Mouse (Mus musculus) cerebellum, adult 2 months (tissue): ENCODE results near the gene BC037034. TPM values are rescaled to one million over a fixed set of nuclear protein-coding genes. Genes with fewer than 3 reads are reported as not detected.

Experiments used
- DNase-seq, 2 experiments: peaks; one replicate each; pipeline ENCODE4 v3.0.0; 2021
- H3K27ac ChIP-seq: fragments of 200-500 bp; 2 replicates; pipeline ENCODE4 v1.5.1; 2012; ENCODE audit warnings: low read length, control low read depth, inconsistent platforms; ENCODE audit not compliant: insufficient read depth
- H3K27me3 ChIP-seq: fragments of 200-500 bp; 2 replicates; pipeline ENCODE4 v1.6.1; 2012; ENCODE audit warnings: inconsistent platforms, mild to moderate bottlenecking, low read length, moderate library complexity; ENCODE audit not compliant: control insufficient read depth, insufficient read depth
- H3K4me1 ChIP-seq: fragments of 200-500 bp; 2 replicates; pipeline ENCODE4 v1.6.1; 2011; ENCODE audit warnings: low read length; ENCODE audit not compliant: control insufficient read depth, insufficient read depth
- H3K4me3 ChIP-seq: fragments of 200-500 bp; replicated peaks from 2 replicates; pipeline ENCODE3; 2011; ENCODE audit warnings: mild to moderate bottlenecking, low read depth, low read length, control low read depth; ENCODE audit not compliant: insufficient read depth
- CTCF ChIP-seq: fragments of 200-500 bp; IDR thresholded peaks from 2 replicates; pipeline ENCODE4 v1.5.1; 2011; ENCODE audit warnings: low read depth, mild to moderate bottlenecking, control low read depth, low read length, moderate library complexity, borderline replicate concordance; ENCODE audit not compliant: insufficient read depth
- POLR2A ChIP-seq: fragments of 200-500 bp; IDR thresholded peaks from 2 replicates; pipeline ENCODE4 v1.6.1; 2011; ENCODE audit warnings: low read length, control low read depth, borderline replicate concordance; ENCODE audit not compliant: insufficient read depth
- WGBS: fragments of 180-500 bp; shearing (Covaris S2); methylation state at CpG from one replicate; pipeline ENCODE4 v1.1.7; 2018; 5-methylcytosine and 5-hydroxymethylcytosine counted together
- polyA plus RNA-seq: library from polyadenylated mRNA; depleted of rRNA; stranded (reverse); fragments of >200 nt; gene quantifications from 2 replicates; pipeline ENCODE4 v1.2.3, GENCODE M21; 2012

The BC037034 gene
- polyA plus RNA-seq, 1 experiment, result 92.0 TPM

GRCm38 (mm10) chr5:138258993-138259392 lies 4.8 kb downstream of the BC037034 start:
- DNase-seq, result no peak
- 84% methylated on average over 7 of the region's 7 CpGs for WGBS
- H3K27me3 ChIP-seq, result no peaks in the 10 kb centered on the region

GRCm38 (mm10) chr5:138258542-138258941 lies 5.3 kb downstream of the BC037034 start:
- H3K4me1 ChIP-seq, result peaks cover 9% of the 10 kb centered on the region; the same call in 1 of the 2 replicates
- TF ChIP-seq CTCF (no peak), POLR2A (no peak)
- H3K4me3 ChIP-seq, result no peak overlapping the region
- H3K27me3 ChIP-seq, result no peaks in the 10 kb centered on the region
- DNase-seq, result no peak
- 78% methylated on average over 6 of the region's 6 CpGs for WGBS
- no peak overlapping the region for H3K27ac ChIP-seq

More at GRCm38 (mm10) chr5:138258993-138259392, 4.8 kb downstream of the BC037034 start:
- TF ChIP-seq POLR2A (no peak), CTCF (no peak)
- Histone ChIP-seq H3K4me1 (peaks cover 9% of the 10 kb centered on the region; the same call in 1 of the 2 replicates), H3K27ac (no peak overlapping the region), H3K4me3 (no peak overlapping the region)

GRCm38 (mm10) chr5:138258078-138258477 lies 5.8 kb downstream of the BC037034 start:
- H3K4me1 ChIP-seq, result peaks cover 9% of the 10 kb centered on the region; the same call in 1 of the 2 replicates
- 78% methylated on average over 3 of the region's 3 CpGs for WGBS
- no peak overlapping the region for H3K27ac ChIP-seq
- no peak for DNase-seq
- TF ChIP-seq POLR2A (no peak), CTCF (no peak)
- H3K27me3 ChIP-seq, result no peaks in the 10 kb centered on the region
- H3K4me3 ChIP-seq, result no peak overlapping the region

GRCm38 (mm10) chr5:138257585-138257978 lies 6.3 kb downstream of the BC037034 start:
- DNase-seq, result no peak
- WGBS, result 96% methylated on average over 4 of the region's 4 CpGs
- Histone ChIP-seq H3K4me3 (no peak overlapping the region), H3K27me3 (no peaks in the 10 kb centered on the region), H3K27ac (no peak overlapping the region), H3K4me1 (peaks cover 5% of the 10 kb centered on the region; the same call in 1 of the 2 replicates)
- no peak for TF ChIP-seq POLR2A
- no peak for TF ChIP-seq CTCF

GRCm38 (mm10) chr5:138256966-138257584 lies 6.8 kb downstream of the BC037034 start:
- 84% methylated on average over 10 of the region's 10 CpGs for WGBS
- no peak for DNase-seq
- Histone ChIP-seq H3K27me3 (no peaks in the 10 kb centered on the region), H3K4me1 (peaks cover under 1% of the 10 kb centered on the region; the same call in 1 of the 2 replicates), H3K27ac (no peak overlapping the region), H3K4me3 (no peak overlapping the region)
- TF ChIP-seq POLR2A, result no peak

GRCm38 (mm10) chr5:138256094-138256467 lies 7.8 kb downstream of the BC037034 start:
- H3K4me1 ChIP-seq, result no peaks in the 10 kb centered on the region; the same call in 1 of the 2 replicates
- TF ChIP-seq POLR2A (no peak), CTCF (no peak)
- peak in 1 of 2 experiments; percentile 61 for DNase-seq
- H3K27ac ChIP-seq, result peak overlapping the region; percentile 77
- WGBS, result 0% methylated on average over 7 of the region's 7 CpGs
- no peaks in the 10 kb centered on the region for H3K27me3 ChIP-seq
- H3K4me3 ChIP-seq, result peak overlapping the region; percentile 91

- TF ChIP-seq POLR2A (peak; percentile 94), CTCF (peak; percentile 38; the same call in 1 of the 2 replicates)
- peak within 1 kb of the TSS; percentile 77 for H3K27ac ChIP-seq
Measured at GRCm38 (mm10) chr5:138255353-138256093, 8.3 kb downstream of the BC037034 start, which contains the start of gene Lamtor4. Gene Lamtor4 (plus strand): TSS chr5:138255482.

More at GRCm38 (mm10) chr5:138255353-138256093, 8.3 kb downstream of the BC037034 start, which contains the start of gene Lamtor4:
- under 1% methylated on average over 38 of the region's 38 CpGs for whole genome bisulfite sequencing
- Histone ChIP-seq H3K4me3 (peak within 1 kb of the TSS; percentile 91), H3K4me1 (no peaks in the 10 kb centered on the region; the same call in 1 of the 2 replicates), H3K27me3 (no peaks in the 10 kb centered on the region)
- DNase-seq, result peak; percentile 95 to 99
